Mouse (Mus musculus) cerebellum, adult 11-12 months (tissue): Measurements from ENCODE around the gene Vps26c.
A peak's percentile ranks its signal among the peaks of the same experiment; 100 is the strongest.
"Not testable (repeated sequence)": the region's sequence is repeated elsewhere in the genome, so short reads cannot be mapped to it uniquely, and the experiment has no call there.

Experiments
- DNase-seq: peaks from one replicate; pipeline ENCODE4 v3.0.0; 2022

The Vps26c gene

GRCm38 (mm10) chr16:94545781-94546562 lies 19.3 kb upstream of the Vps26c start:
- DNase-seq = no peak

DNA sequence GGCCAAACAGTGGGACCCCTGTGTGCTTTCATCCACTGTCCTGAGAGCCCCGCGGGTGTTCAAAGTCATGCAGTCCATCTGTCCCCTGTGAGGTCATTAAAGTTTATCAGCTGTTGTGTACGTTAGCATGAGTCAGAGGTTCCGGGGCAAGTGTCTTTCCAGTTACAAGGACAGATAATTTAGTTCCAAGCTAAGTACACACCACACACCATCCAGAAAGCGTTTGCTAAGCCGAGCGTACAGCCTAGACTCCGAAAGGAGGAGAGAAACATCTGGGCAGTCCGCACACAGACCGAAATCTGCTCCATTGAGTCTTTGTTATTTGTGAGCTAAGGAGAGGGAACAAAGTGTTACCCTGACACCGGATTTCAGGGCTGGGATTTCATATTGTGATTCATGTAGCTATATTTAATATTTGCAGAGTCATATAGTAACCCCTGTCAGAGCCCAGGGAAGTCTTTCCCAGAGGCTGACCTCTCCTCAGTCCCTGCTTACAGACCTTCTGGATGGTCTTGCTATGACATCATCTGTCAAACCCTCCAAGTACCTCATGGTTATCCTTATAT lies 18.0 kb upstream of the Vps26c start:
- DNase-seq = no peak

DNA sequence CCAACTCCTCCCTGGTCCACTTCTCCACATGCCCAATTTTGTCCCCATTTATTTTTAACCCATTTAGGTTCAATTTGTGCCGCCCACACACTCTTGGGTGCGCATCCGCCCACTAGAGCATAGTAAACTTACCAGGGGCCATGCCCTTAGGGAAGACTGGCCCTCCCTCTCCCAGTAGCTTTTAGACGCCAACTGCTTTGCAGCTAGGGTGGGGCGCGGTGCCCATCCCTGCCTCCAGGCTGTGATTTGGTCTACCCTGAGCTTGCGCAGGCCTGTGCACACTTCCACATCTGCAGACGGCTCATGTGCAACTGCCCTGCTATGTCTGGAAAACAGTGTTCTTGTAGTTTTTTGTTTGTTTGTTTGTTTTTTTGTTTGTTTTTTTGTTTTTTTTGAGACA lies 16.3 kb upstream of the Vps26c start:
- no peak for DNase-seq

- no peak for DNase-seq
Observed at GRCm38 (mm10) chr16:94540140-94540539, 13.5 kb upstream of the Vps26c start.

DNA sequence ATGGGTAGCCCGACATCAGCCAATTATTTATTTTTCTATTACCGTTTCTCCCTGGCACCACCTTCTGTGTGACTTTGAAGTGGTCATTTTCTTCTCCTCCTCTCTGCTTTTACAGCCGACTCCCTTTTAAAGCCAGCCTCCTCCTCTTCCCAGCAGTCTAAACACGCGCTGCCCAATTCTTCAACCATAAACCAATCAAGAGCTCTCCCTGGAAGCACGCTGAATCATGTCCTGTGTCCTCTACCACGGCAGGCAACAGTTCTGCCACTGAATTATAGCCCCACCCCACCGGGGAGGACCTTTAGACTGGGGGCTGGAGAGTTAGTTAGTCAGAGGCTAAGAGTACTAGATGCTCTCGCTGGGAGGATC lies 10.5 kb upstream of the Vps26c start:
- peak; percentile 36 for DNase-seq

GRCm38 (mm10) chr16:94536417-94537158 lies 10.0 kb upstream of the Vps26c start:
- DNase-seq = peak; percentile 61

- DNase-seq = no peak
Observed at GRCm38 (mm10) chr16:94535716-94536115, 9.1 kb upstream of the Vps26c start.

DNA sequence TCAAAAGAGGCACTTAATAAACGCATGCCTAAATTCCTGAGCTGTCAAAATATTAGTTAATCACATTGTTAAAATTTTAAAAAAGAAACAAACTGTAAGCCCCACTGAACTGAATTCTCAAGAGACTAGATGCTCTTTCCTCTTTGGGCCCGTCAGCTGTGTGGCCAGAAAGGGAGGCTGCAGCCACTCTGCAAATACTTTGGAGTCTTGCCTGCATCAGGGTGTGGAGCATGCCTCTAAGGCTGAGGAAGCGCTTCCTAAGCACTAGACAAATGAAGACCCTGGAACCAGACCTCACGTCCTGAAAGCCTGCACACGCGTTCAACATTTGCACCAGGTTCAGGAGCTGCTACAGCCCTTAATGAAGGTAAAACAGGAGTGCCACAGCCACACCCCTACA lies 7.0 kb upstream of the Vps26c start:
- DNase-seq = no peak

DNA sequence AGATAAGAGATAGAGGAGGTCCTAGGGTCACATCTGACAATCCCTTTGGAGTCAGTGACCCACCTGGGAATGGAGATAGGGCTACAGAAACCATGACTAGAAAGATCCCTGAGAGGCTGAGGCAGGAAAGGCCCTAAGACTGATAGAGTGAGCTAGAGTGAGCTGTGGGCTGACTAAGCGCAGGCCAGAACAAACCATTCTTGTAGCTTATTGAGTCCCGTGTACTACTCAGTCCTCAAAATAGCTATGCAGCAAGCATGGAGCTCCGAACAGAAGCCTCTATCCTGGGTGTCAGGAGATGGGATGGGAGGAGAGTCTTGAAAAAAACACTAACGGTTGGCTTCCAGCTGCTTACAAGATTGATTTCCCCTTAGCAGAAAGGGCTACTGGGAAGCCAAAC lies 4.6 kb upstream of the Vps26c start:
- no peak for DNase-seq

DNA sequence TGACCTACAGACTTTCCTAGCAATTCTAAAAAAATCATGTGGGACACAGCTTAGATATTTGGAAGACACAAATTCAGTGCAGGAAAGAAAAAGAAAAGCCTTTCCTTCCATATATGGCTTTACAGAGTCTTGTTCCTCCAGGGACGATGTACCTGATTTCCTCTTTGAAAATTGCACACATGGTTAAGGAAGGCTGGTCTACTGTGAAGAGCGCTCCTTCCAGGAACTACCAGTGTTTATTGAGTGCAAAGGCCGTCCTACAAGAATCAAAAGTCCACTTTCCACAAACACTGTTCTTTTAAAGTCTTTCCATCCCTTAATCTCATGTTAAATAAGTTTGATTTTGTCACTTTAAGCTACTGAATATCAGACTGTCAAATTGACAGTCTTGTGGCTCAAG lies 916 bp upstream of the Vps26c start:
- no peak for DNase-seq

DNA sequence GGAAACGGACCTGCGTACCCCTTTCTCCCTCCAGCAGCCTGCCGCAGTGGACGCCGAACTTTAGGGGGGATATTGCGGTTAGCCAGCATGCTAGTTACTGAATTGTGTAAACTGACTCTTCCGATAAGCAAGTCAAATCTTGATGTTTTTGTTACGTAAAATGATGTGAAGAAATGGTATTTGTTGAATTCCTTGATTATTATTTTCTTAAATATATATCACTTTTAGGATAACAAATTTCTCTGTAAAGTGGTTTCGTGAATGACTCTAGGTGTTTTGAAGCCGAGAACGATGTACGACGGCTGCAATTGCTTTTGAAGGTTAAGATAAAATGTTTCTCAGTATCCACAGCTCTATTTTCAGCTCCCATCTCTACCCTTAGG lies 513 bp upstream of the Vps26c start:
- DNase-seq = no peak

GRCm38 (mm10) chr16:94525955-94526343 lies 681 bp downstream of the Vps26c start:
- DNase-seq = no peak

DNA sequence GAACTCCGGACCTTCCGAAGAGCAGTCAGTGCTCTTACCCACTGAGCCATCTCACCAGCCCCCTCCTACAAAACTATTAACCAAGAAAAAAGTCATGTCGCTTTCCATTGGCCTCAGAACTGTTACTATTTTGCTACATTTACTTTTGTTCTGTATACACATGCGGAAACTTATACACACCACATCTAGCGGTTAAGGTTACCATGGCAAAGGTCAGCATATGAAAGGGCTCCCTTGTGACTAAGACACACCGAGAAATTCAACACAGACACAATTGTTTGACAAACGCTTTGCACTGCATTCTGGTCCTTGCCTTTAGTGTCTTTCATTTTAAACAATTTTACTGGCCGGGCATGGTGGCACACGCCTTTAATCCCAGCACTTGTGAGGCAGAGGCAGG lies 1.9 kb downstream of the Vps26c start:
- DNase-seq = peak; percentile 16

DNA sequence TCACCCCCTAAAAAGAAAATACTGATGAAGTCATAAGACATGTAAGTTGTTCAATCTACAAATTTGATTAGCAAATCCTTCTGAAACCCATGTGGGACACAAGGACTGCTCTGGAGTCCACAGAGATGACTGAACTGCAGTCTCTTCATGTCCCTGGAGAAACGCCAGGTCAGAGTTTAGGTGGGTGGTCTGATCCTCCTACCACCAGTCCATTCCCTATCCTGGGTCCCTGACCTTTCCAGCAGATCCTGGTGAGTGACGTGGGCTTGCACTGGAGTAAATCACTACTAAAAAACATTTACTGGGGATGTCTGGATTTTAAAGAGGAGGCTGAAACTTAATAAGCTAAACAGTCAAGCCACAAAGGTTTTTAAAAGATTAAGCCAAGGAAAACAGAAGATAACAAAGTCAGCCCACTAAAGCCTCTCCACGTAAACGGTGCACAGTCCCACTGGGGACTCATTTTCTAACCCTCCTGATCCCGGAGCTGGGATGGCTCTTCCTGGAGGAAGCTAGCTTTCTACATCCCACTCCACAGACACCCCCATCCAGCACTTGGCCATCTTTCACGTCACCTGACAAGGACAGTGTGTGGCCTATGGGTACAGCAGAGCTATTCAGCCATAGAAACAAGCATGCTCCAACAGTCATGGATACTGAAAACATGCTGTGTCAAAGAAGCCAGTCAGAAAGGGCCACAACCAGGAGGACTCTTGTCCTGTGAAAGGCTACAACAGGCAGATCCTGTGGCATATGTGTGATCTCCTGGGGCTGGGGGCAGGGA lies 2.8 kb downstream of the Vps26c start:
- peak; percentile 17 for DNase-seq

DNA sequence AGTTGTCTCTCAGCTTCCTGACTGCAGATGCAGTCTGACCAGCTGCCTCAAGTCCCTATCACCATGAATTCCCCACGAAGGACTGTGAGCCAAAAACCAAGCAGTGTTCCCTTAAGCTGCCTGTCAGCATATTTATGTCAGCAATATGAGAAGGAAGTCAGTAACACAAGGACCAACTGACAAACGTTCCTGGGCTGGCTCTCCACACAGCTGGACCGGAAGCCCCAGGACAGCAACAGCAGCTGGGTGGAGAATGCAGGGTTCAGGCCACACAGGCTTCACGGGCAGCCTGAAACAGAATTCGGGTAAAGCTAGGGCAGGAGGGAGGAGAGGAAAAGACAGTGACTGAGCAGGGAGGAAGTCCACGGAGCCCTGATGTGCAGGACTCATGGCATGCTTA lies 7.6 kb downstream of the Vps26c start:
- DNase-seq = no peak

- DNase-seq = no peak
Observed at GRCm38 (mm10) chr16:94517606-94518005, 9.0 kb downstream of the Vps26c start.

- DNase-seq = no peak
Observed at GRCm38 (mm10) chr16:94509983-94510382, 16.6 kb downstream of the Vps26c start.

DNA sequence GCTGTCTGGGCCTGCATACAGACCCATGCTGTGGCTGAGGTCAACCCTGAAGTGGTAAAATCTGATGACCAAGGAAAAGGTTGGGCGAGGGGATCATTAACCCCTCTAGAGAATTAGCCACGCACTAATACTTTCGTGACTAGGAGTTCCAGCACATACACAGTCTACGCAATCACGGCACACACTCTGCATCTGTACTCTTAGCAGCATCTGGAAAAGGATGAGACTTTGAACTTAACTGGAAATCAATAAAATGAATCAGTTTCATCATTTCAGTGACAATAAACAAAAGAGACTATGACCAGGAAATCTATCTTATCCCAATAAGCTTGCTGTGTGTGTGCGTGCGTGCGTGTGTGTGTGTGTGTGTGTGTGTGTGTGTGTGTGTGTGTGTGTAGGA lies 17.9 kb downstream of the Vps26c start:
- no peak for DNase-seq

- DNase-seq = no peak
Observed at GRCm38 (mm10) chr16:94507071-94507470, 19.6 kb downstream of the Vps26c start.

DNA sequence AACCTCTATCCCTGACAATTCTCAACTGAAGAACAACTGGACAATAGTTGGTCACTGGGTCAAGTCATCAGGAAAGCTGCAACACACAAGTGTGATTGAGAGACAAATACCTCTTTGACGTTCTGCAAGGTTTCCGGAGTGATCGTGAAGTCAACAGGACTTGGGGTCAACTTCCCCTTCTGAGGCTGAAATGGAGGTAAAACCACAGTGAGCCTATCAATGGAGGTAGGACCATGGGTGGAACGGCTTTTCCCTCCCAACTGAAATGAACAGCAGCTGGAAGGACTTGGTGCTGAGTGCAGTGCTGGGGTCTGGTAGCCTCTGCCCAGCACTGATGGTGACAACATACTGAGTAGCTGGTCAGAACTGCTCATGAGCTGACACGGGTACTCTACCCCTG lies 22.4 kb downstream of the Vps26c start:
- no peak for DNase-seq

DNA sequence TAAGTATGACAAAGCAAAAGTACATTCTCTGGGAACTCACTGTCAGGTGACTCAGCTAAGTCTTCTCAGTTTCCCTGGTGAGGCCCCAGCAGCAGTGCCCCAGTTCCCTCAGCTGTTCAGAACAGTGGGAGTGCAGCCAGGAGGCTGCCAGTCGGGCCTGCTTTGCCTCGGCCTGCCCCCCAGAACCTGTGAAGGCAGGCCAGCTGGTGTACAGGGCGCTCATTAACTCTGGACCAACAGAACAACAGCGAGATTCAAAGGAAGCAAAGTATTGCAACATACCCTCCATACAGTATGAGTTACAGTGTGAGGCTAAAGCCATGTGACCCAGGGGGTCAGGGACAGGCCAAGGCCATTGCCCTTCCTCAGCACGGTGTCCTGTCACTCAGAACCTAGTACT lies 28.7 kb downstream of the Vps26c start:
- peak; percentile 26 for DNase-seq

DNA sequence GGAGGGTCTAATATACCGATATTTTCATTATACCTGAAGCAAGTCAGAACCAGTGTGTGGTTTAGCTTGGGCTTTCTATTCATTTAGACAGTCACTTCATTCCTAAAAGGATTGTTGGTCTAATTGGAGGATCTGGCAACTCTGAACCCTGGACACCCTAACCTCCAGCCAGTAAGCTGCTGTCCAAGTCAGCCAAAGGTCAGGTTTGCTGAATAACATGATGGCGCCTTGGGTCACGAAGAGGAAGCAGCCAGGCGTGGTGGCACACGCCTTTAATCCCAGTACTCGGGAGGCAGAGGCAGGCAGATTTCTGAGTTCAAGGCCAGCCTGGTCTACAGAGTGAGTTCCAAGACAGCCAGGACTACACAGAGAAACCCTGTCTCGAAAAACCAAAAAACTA lies 29.5 kb downstream of the Vps26c start:
- not testable (repeated sequence) for DNase-seq

DNA sequence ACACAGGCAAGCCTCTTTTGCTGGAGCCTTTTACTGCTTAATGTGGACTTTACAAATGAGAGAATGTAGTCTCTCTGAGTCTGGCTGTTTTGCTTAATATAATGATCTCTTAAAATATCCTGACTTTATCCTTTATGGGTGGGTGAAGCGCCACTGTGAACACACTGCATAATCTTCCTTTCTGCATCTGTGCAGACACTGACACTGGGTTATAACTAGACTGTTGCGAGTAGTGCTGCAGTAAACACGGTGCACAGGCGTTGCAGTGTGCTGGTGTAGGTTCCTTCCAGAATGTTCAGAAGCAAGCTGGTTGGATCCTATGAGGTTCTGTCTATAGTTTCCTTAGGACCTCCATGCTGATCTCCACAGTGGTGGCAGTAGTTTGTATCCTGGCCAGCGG lies 37.3 kb downstream of the Vps26c start:
- no peak for DNase-seq

DNA sequence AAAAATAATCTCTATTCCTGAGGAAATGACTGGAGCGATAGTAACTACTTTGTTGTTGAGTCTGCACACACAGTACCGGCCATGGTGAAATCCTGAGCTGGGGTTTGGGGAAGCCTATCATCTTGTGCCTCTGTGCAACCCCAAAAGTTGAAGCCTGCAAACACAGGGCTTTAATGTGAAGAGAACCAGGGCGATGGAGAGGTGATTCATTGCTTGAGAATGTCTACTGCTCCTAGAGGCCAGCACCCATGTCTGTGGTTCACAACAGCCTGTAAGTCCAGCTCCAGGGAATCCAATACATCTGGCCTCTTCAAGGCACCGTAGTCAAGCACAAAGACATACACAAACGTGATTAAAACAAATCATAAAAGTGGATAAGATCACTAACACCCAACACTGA lies 39.3 kb downstream of the Vps26c start:
- DNase-seq = no peak
